Mouse (Mus musculus): Measurements from ENCODE around the gene Hnrnpa2b1. TPM values are rescaled to one million over a fixed set of nuclear protein-coding genes. Genes with fewer than 3 reads are reported as not detected.
A peak's percentile ranks its signal among the peaks of the same experiment; 100 is the strongest.
"Not testable (repeated sequence)": the region's sequence is repeated elsewhere in the genome, so short reads cannot be mapped to it uniquely, and the experiment has no call there.

The Hnrnpa2b1 gene
- total RNA-seq (2022), result 100 to 1,000 TPM; 250 to 326 (median 277) TPM

DNA sequence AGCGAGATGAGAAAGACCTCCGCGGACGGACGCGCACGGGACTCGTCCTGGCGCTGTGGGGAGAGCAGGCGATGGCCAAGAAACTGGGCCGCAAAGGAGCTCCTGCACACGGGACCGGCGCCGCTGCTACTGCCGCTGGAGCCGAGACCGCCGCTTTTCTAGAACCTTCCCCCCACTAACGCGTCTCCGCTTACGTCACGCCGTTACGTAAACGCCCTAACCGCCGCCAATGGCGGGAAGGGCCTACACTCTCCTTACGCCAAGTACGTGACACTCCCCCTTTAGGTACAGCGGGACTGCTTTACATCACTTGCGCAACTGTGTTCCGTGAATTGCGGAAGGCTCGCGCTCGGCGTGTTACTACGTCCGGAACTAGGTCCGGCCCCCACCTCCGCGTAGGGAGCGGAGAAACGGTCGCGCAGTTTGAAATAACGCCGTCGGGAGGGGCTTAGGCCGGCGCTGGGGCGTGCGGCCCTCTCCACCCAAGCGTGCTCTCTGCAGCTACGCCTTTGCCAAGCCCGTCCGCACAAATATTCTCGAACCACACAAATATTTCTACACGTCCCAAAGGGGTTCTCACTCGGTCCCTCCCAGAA, at the start of gene Hnrnpa2b1:
TSS of gene Hnrnpa2b1 (minus strand) at position 180 of the 596 bp plus-strand sequence.
- DNase-seq (ENCODE audit: low spot score in 2 of 2), result peak; percentile 98

- DNase-seq (ENCODE audit: low spot score in 2 of 2), result no peak
Measured at GRCm38 (mm10) chr6:51514860-51515259, 45.2 kb upstream of the Hnrnpa2b1 start.

GRCm38 (mm10) chr6:51513745-51514144, 44.1 kb upstream of the Hnrnpa2b1 start:
- no peak for DNase-seq (ENCODE audit: low spot score in 2 of 2)

DNA sequence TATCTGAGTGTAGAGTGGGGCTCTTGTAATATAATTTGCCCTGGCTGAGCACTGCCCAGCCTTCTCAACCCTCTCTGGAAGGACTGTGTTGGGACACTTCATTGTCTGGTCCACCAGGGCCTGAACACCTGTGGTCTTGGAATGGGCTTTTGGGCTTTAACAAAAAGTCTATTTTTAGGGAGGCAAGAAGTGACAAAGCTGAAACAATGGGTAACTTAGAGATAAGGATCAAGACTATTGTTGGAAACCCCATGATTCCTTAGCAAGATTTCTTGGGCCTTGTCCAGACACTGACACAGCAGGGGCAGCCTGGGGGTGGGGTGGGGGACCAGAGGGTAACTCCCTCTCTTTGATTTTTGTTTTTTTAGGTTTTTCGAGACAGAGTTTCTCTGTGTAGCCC, 41.3 kb upstream of the Hnrnpa2b1 start:
- DNase-seq (ENCODE audit: low spot score in 2 of 2), result no peak

GRCm38 (mm10) chr6:51510094-51510493, 40.4 kb upstream of the Hnrnpa2b1 start:
- DNase-seq (ENCODE audit: low spot score in 2 of 2), result peak; percentile 11

- DNase-seq (ENCODE audit: low spot score in 2 of 2), result peak; percentile 57
Measured at GRCm38 (mm10) chr6:51508750-51509648, 39.3 kb upstream of the Hnrnpa2b1 start.

DNA sequence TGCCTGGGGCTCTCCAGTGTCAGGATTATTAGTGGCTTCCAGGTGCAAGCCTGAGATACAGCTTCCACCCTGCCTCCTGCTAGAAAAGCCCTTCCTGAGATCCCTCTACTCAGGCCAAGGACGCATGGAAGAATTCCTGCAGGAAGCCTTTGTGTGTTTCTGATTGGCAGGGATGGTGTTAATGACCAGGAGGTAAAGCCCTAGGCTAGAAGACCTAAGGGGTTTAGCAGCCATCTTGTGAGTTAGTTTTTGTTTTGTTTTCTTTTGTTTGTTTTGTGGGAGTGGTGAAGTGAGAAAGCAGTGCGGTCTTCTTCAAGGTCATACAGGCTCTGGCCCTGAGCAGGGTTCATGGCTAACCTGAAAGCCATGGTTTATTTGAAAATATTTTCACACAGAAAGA, 37.9 kb upstream of the Hnrnpa2b1 start:
- DNase-seq (ENCODE audit: low spot score in 2 of 2), result no peak

GRCm38 (mm10) chr6:51505671-51506070, 36.0 kb upstream of the Hnrnpa2b1 start:
- DNase-seq (ENCODE audit: low spot score in 2 of 2), result no peak

GRCm38 (mm10) chr6:51497321-51498111, 27.8 kb upstream of the Hnrnpa2b1 start:
- DNase-seq (ENCODE audit: low spot score in 2 of 2), result no peak

DNA sequence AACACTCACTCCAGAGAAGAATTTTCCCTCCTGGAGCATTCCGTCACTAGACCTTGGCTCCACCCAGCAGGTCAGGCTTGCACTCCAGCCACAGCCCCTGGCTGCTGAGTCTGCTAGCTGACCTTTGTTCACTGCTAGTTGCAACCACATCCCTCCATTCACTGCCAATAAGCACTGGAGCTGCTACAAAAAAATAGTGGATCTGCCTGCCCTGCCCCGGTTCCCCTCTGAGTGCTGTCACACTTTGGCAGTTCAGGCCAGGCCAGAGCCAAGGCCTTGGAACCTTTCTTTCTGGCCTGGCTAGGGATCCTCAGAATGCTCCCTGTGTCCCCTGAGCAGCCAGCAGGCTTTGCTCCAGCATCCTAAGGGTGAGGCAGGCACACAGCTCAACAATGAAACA, 20.1 kb upstream of the Hnrnpa2b1 start:
- peak; percentile 68 to 84 for DNase-seq (ENCODE audit: low spot score in 2 of 2)

DNA sequence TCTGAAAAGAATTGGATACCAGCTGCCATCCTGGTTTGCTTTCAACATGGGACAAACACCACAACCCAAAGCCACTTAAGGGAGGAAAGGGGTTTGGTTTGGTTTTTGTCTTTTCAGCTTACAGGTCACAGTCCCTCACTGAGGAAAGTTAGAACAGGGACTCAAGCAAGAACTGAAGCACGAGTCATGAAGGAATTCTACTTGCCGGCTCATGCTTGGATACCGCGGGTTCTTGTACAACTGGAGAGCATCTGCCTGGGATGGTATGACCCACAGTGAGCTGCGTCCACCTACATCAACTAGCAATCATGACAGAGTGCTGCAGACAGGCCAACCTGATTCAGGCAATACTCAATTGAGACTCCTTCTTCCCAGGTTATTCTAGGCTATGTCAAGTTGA, 17.0 kb upstream of the Hnrnpa2b1 start:
- DNase-seq (ENCODE audit: low spot score in 2 of 2), result no peak

DNA sequence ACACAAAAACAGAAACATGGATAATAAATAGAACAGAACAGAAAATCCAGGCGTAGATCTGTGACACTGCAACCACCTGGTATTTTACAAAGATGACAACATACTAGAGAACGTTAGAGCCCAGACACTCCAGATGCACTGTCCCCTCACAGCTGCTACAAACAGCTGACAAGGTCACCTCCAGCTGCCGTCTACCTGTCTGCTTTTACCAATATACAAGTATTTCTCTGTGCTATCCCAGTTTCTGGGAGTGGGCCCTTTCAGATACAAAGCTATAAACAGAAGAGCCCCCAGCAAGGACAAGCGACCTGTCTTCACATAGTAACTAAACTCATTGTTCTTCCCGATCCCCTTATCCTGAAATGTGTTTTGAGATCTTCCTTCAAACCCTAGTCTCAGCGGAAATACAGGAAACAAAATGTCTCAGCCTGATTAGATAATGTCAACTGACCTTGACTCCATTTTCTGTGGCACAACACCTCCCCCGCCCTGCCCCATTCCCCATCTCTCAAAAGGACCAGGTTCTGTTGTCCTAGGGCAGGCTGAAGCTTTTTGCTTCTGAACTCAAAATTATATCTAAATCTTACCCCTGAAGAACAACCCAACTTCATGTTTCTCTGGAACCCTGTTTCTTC, 16.5 kb upstream of the Hnrnpa2b1 start:
- DNase-seq (ENCODE audit: low spot score in 2 of 2), result no peak

DNA sequence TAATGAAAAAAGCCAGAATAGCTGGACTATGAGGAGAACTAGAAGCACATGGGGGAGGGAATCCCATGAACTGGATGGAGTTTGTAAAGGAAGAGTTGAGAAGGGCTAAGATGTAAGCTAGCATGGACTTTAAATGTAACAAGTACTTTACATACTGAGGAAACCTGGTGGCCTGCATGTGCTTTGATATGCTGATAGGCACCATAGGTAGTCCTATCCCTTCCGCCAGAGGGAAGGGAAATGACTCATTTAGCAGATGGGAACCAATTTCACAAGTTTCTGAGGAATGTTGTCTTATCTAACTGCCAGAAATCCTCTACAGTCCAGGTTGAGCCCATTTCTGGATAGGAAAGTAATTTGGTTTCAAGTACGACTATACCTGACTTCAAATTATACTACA, 16.0 kb upstream of the Hnrnpa2b1 start:
- no peak for DNase-seq (ENCODE audit: low spot score in 2 of 2)

GRCm38 (mm10) chr6:51484556-51484955, 14.9 kb upstream of the Hnrnpa2b1 start:
- not testable (repeated sequence) for DNase-seq (ENCODE audit: low spot score in 2 of 2)

GRCm38 (mm10) chr6:51483861-51484260, 14.2 kb upstream of the Hnrnpa2b1 start:
- DNase-seq (ENCODE audit: low spot score in 2 of 2), result no peak

DNA sequence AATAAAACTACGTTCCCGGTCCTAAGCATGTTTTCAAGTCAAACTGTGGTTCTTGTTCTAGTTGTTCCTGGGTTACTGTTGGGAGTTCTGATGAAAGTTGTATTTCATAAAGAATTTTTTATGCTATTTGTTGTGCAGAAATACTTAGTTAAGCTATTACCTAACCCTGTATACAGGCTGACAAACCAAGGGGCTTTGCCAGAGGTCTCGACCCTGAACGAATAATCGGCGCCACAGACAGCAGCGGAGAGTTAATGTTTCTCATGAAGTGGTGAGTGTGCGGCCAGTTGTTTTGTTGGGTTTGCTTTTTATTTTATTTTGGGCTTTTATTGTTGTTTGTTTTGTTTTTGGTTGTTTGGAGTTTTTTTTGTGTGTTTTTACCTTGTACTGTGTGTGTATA, 11.9 kb upstream of the Hnrnpa2b1 start:
- DNase-seq (ENCODE audit: low spot score in 2 of 2), result no peak

- no peak for DNase-seq (ENCODE audit: low spot score in 2 of 2)
Measured at GRCm38 (mm10) chr6:51479136-51479731, 9.5 kb upstream of the Hnrnpa2b1 start.

DNA sequence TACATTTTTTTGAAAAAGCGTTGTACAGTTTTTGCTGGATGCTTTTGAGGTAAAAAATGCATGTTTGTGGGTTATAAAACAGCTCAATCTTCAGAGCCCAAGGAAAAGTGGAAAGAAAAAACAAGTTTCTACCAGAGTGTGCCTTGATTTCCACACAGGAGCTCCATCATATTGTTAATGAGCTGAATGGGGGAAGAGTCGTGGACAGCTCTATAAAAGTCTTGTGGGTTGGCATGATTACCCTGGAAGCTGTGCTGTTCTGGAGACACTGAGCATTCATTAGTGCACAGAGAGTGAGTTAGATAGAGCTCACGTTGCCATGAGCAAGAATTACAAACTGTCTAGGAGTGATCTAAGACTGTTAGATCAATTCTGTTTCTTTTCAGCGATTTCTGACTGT, 2.5 kb upstream of the Hnrnpa2b1 start:
- no peak for DNase-seq (ENCODE audit: low spot score in 2 of 2)

- no peak for DNase-seq (ENCODE audit: low spot score in 2 of 2)
Measured at GRCm38 (mm10) chr6:51471782-51472181, 2.1 kb upstream of the Hnrnpa2b1 start.

GRCm38 (mm10) chr6:51471179-51471505, 1.4 kb upstream of the Hnrnpa2b1 start:
- no peak for DNase-seq (ENCODE audit: low spot score in 2 of 2)

Measured in gastrocnemius, adult 8-10 months (tissue).